Mouse (Mus musculus) G1E-ER4 (cell line): ENCODE measurements around the gene Efhc1. TPM values are rescaled to one million over a fixed set of nuclear protein-coding genes. Genes with fewer than 3 reads are reported as not detected.
A peak's percentile ranks its signal among the peaks of the same experiment; 100 is the strongest.

Experiments
- GATA1 ChIP-seq: IDR thresholded peaks from one replicate; pipeline ENCODE4 v1.8.0; 2012; ENCODE audit warnings: low read length, inconsistent platforms
- polyA plus RNA-seq: library from polyadenylated mRNA; stranded (reverse); fragments of >175 nt; gene quantifications from 2 replicates; pipeline ENCODE4 v1.2.3, GENCODE M21; 2012

The Efhc1 gene
- not detected in 2 replicates for polyA plus RNA-seq

- no peak for TF ChIP-seq GATA1
Observed at GRCm38 (mm10) chr1:20951300-20951763, at the start of gene Efhc1. Gene Efhc1 (plus strand): TSS chr1:20951626.

DNA sequence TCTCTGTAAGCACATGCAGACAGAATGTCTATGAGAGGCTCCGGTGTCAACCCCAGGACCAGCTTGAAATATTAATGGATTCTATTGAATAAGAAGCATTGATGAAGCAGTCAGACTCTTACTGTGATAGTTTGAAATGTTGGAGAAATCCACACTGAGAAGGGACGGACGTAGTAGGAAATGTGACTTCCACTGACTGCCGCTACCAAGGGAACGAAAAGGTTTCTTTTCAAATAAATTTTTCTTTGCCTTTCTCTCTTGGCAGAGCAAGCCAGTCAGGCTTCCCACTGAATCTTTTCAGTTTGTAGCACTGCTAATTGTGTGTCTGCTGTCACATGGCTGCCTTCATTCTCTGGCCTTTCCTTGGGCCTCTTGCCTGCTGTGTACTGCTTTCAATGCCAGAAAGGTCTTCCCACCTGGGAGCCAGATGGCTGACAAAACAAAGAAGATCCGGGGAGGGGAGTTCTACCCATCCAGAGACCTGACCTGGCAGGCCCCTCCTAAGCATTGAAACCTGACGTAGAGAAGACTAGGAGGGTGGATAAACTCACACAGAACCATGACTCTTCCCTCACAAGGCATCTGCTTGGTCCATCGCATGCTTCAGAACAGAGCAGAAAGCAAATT is 45.8 kb upstream of the Efhc1 start:
- no peak for TF ChIP-seq GATA1

- no peak for TF ChIP-seq GATA1
Observed at GRCm38 (mm10) chr1:20906128-20906515, 45.3 kb upstream of the Efhc1 start.

GRCm38 (mm10) chr1:20908541-20908940 is 42.9 kb upstream of the Efhc1 start:
- TF ChIP-seq GATA1 = no peak

GRCm38 (mm10) chr1:20912115-20912514 is 39.3 kb upstream of the Efhc1 start:
- no peak for TF ChIP-seq GATA1

GRCm38 (mm10) chr1:20912527-20913171 is 38.8 kb upstream of the Efhc1 start:
- TF ChIP-seq GATA1 = no peak

- TF ChIP-seq GATA1 = no peak
Observed at GRCm38 (mm10) chr1:20914769-20915168, 36.7 kb upstream of the Efhc1 start.

DNA sequence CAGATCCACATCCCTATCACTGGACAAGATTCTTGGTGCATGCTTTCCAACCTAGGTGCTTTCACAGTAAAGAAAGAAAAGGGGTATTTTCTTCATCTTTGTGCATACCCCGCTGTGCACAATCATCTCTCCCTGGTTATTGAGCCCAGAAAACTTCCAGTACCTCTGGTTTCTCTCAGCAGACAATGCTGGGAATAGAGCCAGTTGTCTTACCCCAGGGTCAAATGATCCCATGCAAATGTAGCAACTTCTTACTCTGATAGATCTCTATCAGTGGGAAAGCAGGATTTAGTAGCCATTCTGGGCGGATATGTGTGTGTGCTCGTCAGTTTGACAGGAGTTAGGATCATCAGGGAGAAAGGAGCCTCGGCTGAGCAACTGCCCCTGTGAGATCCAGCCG is 35.8 kb upstream of the Efhc1 start:
- TF ChIP-seq GATA1 = no peak

DNA sequence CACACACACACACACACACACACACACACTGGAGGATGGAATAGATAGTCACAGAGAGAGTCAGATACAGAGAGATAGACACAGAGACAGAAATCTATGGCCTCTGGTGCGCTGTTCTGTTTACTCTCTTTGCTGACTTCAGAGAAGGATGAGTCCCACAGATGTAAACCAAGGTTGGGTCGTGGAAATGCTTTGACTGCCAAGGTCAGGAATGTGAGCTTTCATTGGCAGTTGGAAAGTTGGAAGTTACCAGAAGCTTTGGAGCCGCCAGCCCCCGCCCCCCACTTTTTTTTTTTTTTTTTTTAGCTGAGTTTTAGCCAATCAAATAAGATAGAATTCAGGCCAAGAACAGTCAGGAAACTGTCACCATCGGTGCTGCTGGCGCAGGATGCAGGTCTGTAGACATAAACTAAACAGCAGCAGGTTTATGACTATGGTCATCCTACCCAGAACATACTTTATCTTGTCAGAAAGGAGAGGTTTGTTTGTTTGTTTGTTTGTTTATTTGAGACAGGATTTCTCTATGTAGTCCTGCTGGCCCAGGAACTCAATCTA is 33.9 kb upstream of the Efhc1 start:
- TF ChIP-seq GATA1 = no peak

GRCm38 (mm10) chr1:20919728-20920127 is 31.7 kb upstream of the Efhc1 start:
- no peak for TF ChIP-seq GATA1

GRCm38 (mm10) chr1:20921081-20921528 is 30.3 kb upstream of the Efhc1 start:
- TF ChIP-seq GATA1 = no peak

DNA sequence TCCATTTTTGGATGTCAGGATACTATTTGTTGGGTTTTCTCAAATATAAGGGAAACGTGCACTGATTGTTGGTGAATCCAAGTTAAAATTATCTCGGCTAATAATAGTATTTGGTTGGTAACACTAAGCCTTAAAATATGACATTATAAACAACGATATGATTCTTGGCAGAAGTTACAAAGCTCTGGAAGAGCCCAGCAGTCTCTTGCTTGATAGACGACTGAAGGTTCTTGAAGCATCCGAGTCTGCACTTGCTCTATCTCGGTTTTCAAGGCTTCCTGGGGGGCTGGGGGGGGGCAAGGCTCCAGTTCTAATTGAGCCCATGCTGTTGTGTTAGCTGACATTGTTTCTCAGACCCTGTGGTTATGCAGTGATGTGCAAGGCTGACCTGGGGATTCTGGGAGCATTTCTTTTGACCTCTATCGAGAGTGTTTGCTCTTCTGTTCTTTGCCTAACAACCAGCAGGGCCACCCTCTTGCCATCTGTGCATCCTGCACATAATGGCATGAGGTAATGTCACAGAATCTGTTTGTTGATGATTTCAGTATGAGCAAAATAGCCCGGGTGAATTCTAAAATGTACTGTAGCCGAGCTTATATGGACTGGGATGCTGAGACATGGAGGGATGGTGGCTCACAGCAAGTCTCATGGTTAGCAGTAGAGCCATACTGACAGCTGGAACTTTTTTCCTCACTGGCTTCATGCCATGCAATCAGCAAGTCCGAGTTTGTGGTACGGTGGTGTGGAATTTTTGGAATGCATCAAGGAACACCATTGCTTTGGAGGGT is 28.6 kb upstream of the Efhc1 start:
- no peak for TF ChIP-seq GATA1

GRCm38 (mm10) chr1:20925926-20926325 is 25.5 kb upstream of the Efhc1 start:
- TF ChIP-seq GATA1 = no peak

DNA sequence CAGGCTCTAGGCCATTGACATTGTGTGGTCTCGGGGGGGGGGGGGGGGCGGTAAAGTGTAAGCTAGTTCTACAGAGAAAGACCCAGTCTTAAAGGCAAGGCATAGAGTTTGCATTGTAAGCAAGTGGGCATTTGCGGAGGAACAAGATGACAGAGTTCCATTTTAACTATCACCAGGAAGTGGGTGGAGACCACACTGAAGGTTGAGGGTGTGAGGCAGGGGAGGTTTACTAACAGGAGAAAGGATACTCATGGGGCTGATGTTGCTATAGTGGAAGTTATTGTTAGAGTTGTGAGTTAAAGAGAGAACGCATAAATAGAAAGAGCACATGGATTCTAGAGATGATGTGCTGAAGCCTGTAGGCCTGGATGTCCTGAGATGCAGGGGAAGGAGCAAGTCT is 25.1 kb upstream of the Efhc1 start:
- TF ChIP-seq GATA1 = no peak

- peak; percentile 91 for TF ChIP-seq GATA1
Observed at GRCm38 (mm10) chr1:20928487-20928886, 22.9 kb upstream of the Efhc1 start.

- TF ChIP-seq GATA1 = no peak
Observed at GRCm38 (mm10) chr1:20933457-20933856, 18.0 kb upstream of the Efhc1 start.
